Mouse (Mus musculus): ENCODE results near the gene Fbxl17.

DNA sequence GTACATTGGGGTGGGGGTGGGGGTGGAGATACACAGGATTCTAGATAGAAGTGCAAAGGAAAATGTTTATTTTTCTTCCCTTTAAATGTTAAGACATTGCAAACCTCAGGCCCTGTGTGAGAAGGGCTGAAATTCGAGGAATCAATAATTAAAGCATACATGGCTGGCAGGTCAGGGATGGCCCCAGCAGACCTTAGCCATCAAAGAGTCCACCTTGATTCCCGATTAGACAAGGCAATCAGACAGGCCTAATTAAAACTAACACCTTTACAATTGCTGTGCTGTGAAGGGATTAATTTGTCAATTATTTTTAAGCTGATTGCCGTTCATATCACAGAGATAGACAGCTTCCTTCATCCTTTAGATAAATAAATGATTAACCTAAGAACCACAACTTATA, 439.0 kb downstream of the Fbxl17 start:
- TF ChIP-seq CTCF (IDR thresholded peaks at IDR 0.05; ENCODE audit: borderline replicate concordance, control insufficient read depth, extremely low read depth, insufficient read depth, low read length, poor library complexity), result no peak
- TF ChIP-seq POLR2A (IDR thresholded peaks at IDR 0.05; ENCODE audit: control insufficient read depth, extremely low read depth, insufficient read depth, low read length, poor library complexity), result no peak
